Mouse (Mus musculus): ENCODE results near the gene Mrpl43.

- TF ChIP-seq GATA1 (IDR thresholded peaks at IDR 0.05; ENCODE audit: low read length) (no peak), TAL1 (IDR thresholded peaks at IDR 0.05; ENCODE audit: low read length) (no peak)
Measured at GRCm38 (mm10) chr19:45023993-45024392, 17.8 kb upstream of the Mrpl43 start.

Measured in erythroblast, embryonic 14.5 days (primary cell).